Comparison of ENCODE assay signal across 8 mouse cellular contexts in the genomic region with DNA sequence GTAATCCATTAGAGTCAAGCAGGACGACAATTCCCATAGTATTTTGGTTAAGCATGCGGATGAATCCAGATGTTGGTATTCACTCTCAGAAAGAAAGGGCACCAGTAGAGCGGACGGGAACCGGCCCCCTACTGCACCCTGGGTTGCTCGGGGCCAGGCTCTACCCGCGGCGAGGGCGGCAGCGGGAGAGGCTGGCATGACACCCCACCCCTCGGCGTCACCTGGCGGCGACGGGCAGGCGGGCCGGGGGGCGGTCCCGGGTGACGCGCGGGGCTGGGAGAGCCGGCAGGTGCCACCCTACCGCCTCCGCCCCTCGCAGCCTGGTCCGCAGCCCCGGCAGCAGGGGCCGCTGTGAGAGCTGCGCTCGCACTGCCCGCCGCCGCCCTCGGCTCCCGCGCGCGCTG. TPM values are rescaled to one million over a fixed set of nuclear protein-coding genes. Genes with fewer than 3 reads are reported as not detected.
DNase-seq lines count a peak whose midpoint lies in the region; ATAC-seq and TF ChIP-seq lines count a peak whose summit lies in the region.

A gene (plus strand): TSS at position 324 of the 404 bp plus-strand sequence.

- no peak within 1 kb of the TSS for H3K27ac ChIP-seq in embryonic facial prominence, embryonic 12.5 days
- no peak within 1 kb of the TSS for H3K27ac ChIP-seq in heart, embryonic 11.5 days (ENCODE audit: low read depth, low read length)
- H3K27ac ChIP-seq in kidney, embryonic 15.5 days = peak within 1 kb of the TSS; percentile 42
- H3K27ac ChIP-seq in midbrain, postnatal 0 days (ENCODE audit: low read depth, low read length) = no peak within 1 kb of the TSS

- DNase-seq in 416B (ENCODE audit: low read depth) (peak; percentile 78), liver (peak; percentile 82)
- DNase-seq in adrenal gland, postnatal 36 days = peak; percentile 86 to 89
- peak; percentile 69 for DNase-seq in midbrain, postnatal 0 days (ENCODE audit: low spot score)
- DNase-seq in splenic B cell, adult 2 months (ENCODE audit: low read depth, low spot score) = peak; percentile 80

- peak within 1 kb of the TSS; percentile 52 for H3K9ac ChIP-seq in embryonic facial prominence, embryonic 12.5 days
- peak within 1 kb of the TSS; percentile 57 for H3K9ac ChIP-seq in heart, embryonic 11.5 days (ENCODE audit: low read depth, low read length)
- H3K9ac ChIP-seq in kidney, embryonic 15.5 days = peak within 1 kb of the TSS; percentile 65
- peak within 1 kb of the TSS; percentile 74 for H3K9ac ChIP-seq in midbrain, postnatal 0 days (replicated peaks; ENCODE audit: low read length, poor library complexity, severe bottlenecking)

- peak; percentile 87 for ATAC-seq in embryonic facial prominence, embryonic 12.5 days (ENCODE audit: insufficient number of reproducible peaks, insufficient read depth, low FRiP score, low TSS enrichment)
- peak; percentile 82 for ATAC-seq in heart, embryonic 11.5 days (replicated peaks; ENCODE audit: insufficient number of reproducible peaks, low FRiP score, low TSS enrichment)
- ATAC-seq in kidney, embryonic 15.5 days (replicated peaks; ENCODE audit: low FRiP score) = peak; percentile 98
- peak; percentile 92 for ATAC-seq in midbrain, postnatal 0 days (ENCODE audit: low FRiP score)

- H3K4me2 ChIP-seq in embryonic facial prominence, embryonic 12.5 days (replicated peaks) = peak within 1 kb of the TSS; percentile 100
- H3K4me2 ChIP-seq in heart, embryonic 11.5 days = peak within 1 kb of the TSS; percentile 93
- peak within 1 kb of the TSS; percentile 97 for H3K4me2 ChIP-seq in kidney, embryonic 15.5 days
- peak within 1 kb of the TSS; percentile 93 for H3K4me2 ChIP-seq in midbrain, postnatal 0 days (ENCODE audit: low read depth, low read length, poor library complexity, severe bottlenecking)

- H3K4me1 ChIP-seq in embryonic facial prominence, embryonic 12.5 days = peaks cover 7% of the 10 kb centered on the region
- H3K4me1 ChIP-seq in heart, embryonic 11.5 days (ENCODE audit: control insufficient read depth, insufficient read depth, low read length) = peaks cover 7% of the 10 kb centered on the region; the same call in 1 of the 2 replicates
- peaks cover 22% of the 10 kb centered on the region for H3K4me1 ChIP-seq in kidney, embryonic 15.5 days
- no peaks in the 10 kb centered on the region for H3K4me1 ChIP-seq in midbrain, postnatal 0 days (ENCODE audit: insufficient read depth, low read length)

- peaks cover 49% of the 10 kb centered on the region for H3K27me3 ChIP-seq in embryonic facial prominence, embryonic 12.5 days
- peaks cover 46% of the 10 kb centered on the region for H3K27me3 ChIP-seq in heart, embryonic 11.5 days (ENCODE audit: control insufficient read depth, insufficient read depth, low read length)
- peaks cover 44% of the 10 kb centered on the region for H3K27me3 ChIP-seq in kidney, embryonic 15.5 days
- H3K27me3 ChIP-seq in midbrain, postnatal 0 days (ENCODE audit: insufficient read depth, low read length) = peaks cover 6% of the 10 kb centered on the region; the same call in 1 of the 2 replicates
- H3K27me3 ChIP-seq in splenic B cell, adult 2 months (ENCODE audit: control insufficient read depth, insufficient read depth, low read length, poor library complexity, severe bottlenecking) = no peaks in the 10 kb centered on the region

- H3K36me3 ChIP-seq in embryonic facial prominence, embryonic 12.5 days = no peaks in the 10 kb centered on the region
- H3K36me3 ChIP-seq in heart, embryonic 11.5 days (ENCODE audit: control insufficient read depth, insufficient read depth, low read length) = no peaks in the 10 kb centered on the region
- H3K36me3 ChIP-seq in kidney, embryonic 15.5 days = no peaks in the 10 kb centered on the region
- no peaks in the 10 kb centered on the region for H3K36me3 ChIP-seq in midbrain, postnatal 0 days (ENCODE audit: insufficient read depth, low read length)
- no peaks in the 10 kb centered on the region for H3K36me3 ChIP-seq in splenic B cell, adult 2 months (ENCODE audit: control insufficient read depth, insufficient read depth, low read length, poor library complexity, severe bottlenecking)

- H3K4me3 ChIP-seq in embryonic facial prominence, embryonic 12.5 days = peak within 1 kb of the TSS; percentile 77
- H3K4me3 ChIP-seq in heart, embryonic 11.5 days (ENCODE audit: low read depth, low read length) = peak within 1 kb of the TSS; percentile 65
- peak within 1 kb of the TSS; percentile 72 for H3K4me3 ChIP-seq in kidney, embryonic 15.5 days (replicated peaks)
- H3K4me3 ChIP-seq in midbrain, postnatal 0 days (ENCODE audit: low read depth, low read length) = peak within 1 kb of the TSS; percentile 77

- WGBS in embryonic facial prominence, embryonic 12.5 days = 1% methylated on average over 40 of the region's 40 CpGs
- under 1% methylated on average over 39 of the region's 40 CpGs for WGBS in heart, embryonic 11.5 days (ENCODE audit: insufficient replicate concordance)
- under 1% methylated on average over 40 of the region's 40 CpGs for WGBS in kidney, embryonic 15.5 days
- under 1% methylated on average over 39 of the region's 40 CpGs for WGBS in midbrain, postnatal 0 days

- peak; percentile 48 for TF ChIP-seq CTCF in midbrain, postnatal 0 days (IDR thresholded peaks at IDR 0.05)

- no peaks in the 10 kb centered on the region for H3K9me3 ChIP-seq in embryonic facial prominence, embryonic 12.5 days
- H3K9me3 ChIP-seq in heart, embryonic 11.5 days (replicated peaks; ENCODE audit: control insufficient read depth, low read length) = no peaks in the 10 kb centered on the region
- H3K9me3 ChIP-seq in kidney, embryonic 15.5 days (replicated peaks) = no peaks in the 10 kb centered on the region
- H3K9me3 ChIP-seq in midbrain, postnatal 0 days (ENCODE audit: low read length) = no peaks in the 10 kb centered on the region

RNA-seq across cellular contexts. Expression of the gene that starts here (rescaled TPM):
- 1 to 10 TPM; 2.7 to 4.7 TPM for total RNA-seq in adrenal gland, postnatal 36 days (2021)
- 1.7 and 2.4 TPM in 2 replicates for polyA plus RNA-seq in embryonic facial prominence, embryonic 12.5 days (2016; fragmentation: Nextera tagmentation; extraction: Ambion mirVana)
- polyA plus RNA-seq in heart, embryonic 11.5 days (2014; fragmentation: Nextera tagmentation; extraction: Ambion mirVana) = 0.96 and 1.5 TPM in 2 replicates
- polyA plus RNA-seq in kidney, embryonic 15.5 days (2015; fragmentation: Nextera tagmentation; extraction: Ambion mirVana) = 14.6 and 17.8 TPM in 2 replicates
- total RNA-seq in midbrain, postnatal 0 days (2014; rRNA removed) = 1.9 and 2.3 TPM in 2 replicates
- 1.9 and 2.4 TPM in 2 replicates for polyA plus RNA-seq in midbrain, postnatal 0 days (2015; fragmentation: Nextera tagmentation; extraction: Ambion mirVana)
